ENCODE assay signal across 15 mouse cellular contexts in genomic region chr11:32640617-32641016, GRCm38 (mm10). TPM values are rescaled to one million over a fixed set of nuclear protein-coding genes. Genes with fewer than 3 reads are reported as not detected.
A peak's percentile ranks its signal among the peaks of the same experiment; 100 is the strongest.
DNase-seq lines count a peak whose midpoint lies in the region; ATAC-seq and TF ChIP-seq lines count a peak whose summit lies in the region.
"Had no signal": no experiment of that assay in that cellular context is flagged by ENCODE, and none has a peak within 500 bp of the region (broad histone marks: within the 10 kb centered on the region; RNA-seq: fewer than 3 reads in every experiment).

No protein-coding gene starts in this region.

- no peak for TF ChIP-seq CTCF in intestine, postnatal 0 days (IDR thresholded peaks at IDR 0.05; ENCODE audit: low read depth)
- no peak for TF ChIP-seq CTCF in G1E (IDR thresholded peaks at IDR 0.05; ENCODE audit: low read depth, low read length)

- H3K9me3 ChIP-seq in intestine, postnatal 0 days (ENCODE audit: control insufficient read depth) = no peaks in the 10 kb centered on the region
- H3K9me3 ChIP-seq in intestine, embryonic 16.5 days (ENCODE audit: control insufficient read depth, low read length) = no peaks in the 10 kb centered on the region
- H3K9me3 ChIP-seq in G1E (replicated peaks) = no peaks in the 10 kb centered on the region
- H3K9me3 ChIP-seq in liver, embryonic 16.5 days (replicated peaks; ENCODE audit: control insufficient read depth, low read length) = no peaks in the 10 kb centered on the region
- H3K9me3 ChIP-seq: limb, embryonic 15.5 days had no signal

- H3K27ac ChIP-seq in intestine, postnatal 0 days (ENCODE audit: low read depth, low read length) = no peak overlapping the region
- no peak overlapping the region for H3K27ac ChIP-seq in intestine, embryonic 16.5 days (ENCODE audit: low read length)
- peak overlapping the region; percentile 67 for H3K27ac ChIP-seq in liver, embryonic 16.5 days (ENCODE audit: low read length)
- H3K27ac ChIP-seq: left cerebral cortex, adult 2 months; limb, embryonic 15.5 days; macrophage had no signal

- H3K4me3 ChIP-seq in intestine, postnatal 0 days (ENCODE audit: low read depth, low read length) = no peak overlapping the region
- H3K4me3 ChIP-seq in intestine, embryonic 16.5 days (ENCODE audit: low read length) = no peak overlapping the region
- H3K4me3 ChIP-seq in G1E (ENCODE audit: low read depth, low read length) = no peak overlapping the region; the same call in 1 of the 2 replicates
- peak overlapping the region; percentile 96; the same call in 1 of the 2 replicates for H3K4me3 ChIP-seq in liver, embryonic 16.5 days (ENCODE audit: low read depth, low read length)
- H3K4me3 ChIP-seq: left cerebral cortex, adult 2 months had no signal

- no peak for DNase-seq in G1E (ENCODE audit: low spot score)
- DNase-seq in c-Kit-positive CD71-positive TER-119-positive erythroid progenitor cells, embryonic 14.5 days (ENCODE audit: low spot score) = peak; percentile 56
- no peak for DNase-seq in retina, postnatal 1 day
- DNase-seq in thymus, postnatal 14 days = no peak
- DNase-seq: cerebellum, adult 11 months; embryo, embryonic 11 days; kidney, postnatal 4 days; thymus, postnatal 4 days had no signal

- H3K9ac ChIP-seq in intestine, postnatal 0 days (ENCODE audit: low read depth, low read length) = no peak overlapping the region
- no peak overlapping the region for H3K9ac ChIP-seq in intestine, embryonic 16.5 days (ENCODE audit: low read depth, low read length)
- 0 out of 2 replicates have a peak overlapping the region, but pooled peaks have one; percentile 13 for H3K9ac ChIP-seq in liver, embryonic 16.5 days (ENCODE audit: low read depth, low read length)
- H3K9ac ChIP-seq: limb, embryonic 15.5 days had no signal

- no peaks in the 10 kb centered on the region; the same call in 1 of the 2 replicates for H3K4me1 ChIP-seq in intestine, postnatal 0 days (replicated peaks; ENCODE audit: control insufficient read depth, insufficient read depth, low read length)
- peaks cover 20% of the 10 kb centered on the region for H3K4me1 ChIP-seq in intestine, embryonic 16.5 days (ENCODE audit: control insufficient read depth, insufficient read depth, low read length)
- H3K4me1 ChIP-seq in G1E (ENCODE audit: insufficient read depth, low read depth, low read length) = peaks cover 39% of the 10 kb centered on the region
- H3K4me1 ChIP-seq in liver, embryonic 16.5 days (ENCODE audit: control insufficient read depth, low read depth, low read length) = peaks cover 31% of the 10 kb centered on the region

- WGBS in intestine, postnatal 0 days = 65% methylated on average over 4 of the region's 4 CpGs
- WGBS in intestine, embryonic 16.5 days = 88% methylated on average over 4 of the region's 4 CpGs
- WGBS in liver, embryonic 16.5 days (ENCODE audit: insufficient replicate concordance) = 28% methylated on average over 4 of the region's 4 CpGs

- peak overlapping the region; percentile 81; the same call in 1 of the 2 replicates for H3K4me2 ChIP-seq in intestine, postnatal 0 days (replicated peaks; ENCODE audit: low read depth)
- H3K4me2 ChIP-seq in intestine, embryonic 16.5 days (ENCODE audit: low read depth, low read length) = no peak overlapping the region
- peak overlapping the region; percentile 69 for H3K4me2 ChIP-seq in liver, embryonic 16.5 days (ENCODE audit: low read depth, low read length)

- no peak for ATAC-seq in intestine, postnatal 0 days
- no peak for ATAC-seq in intestine, embryonic 16.5 days
- peak; percentile 55 for ATAC-seq in G1E (ENCODE audit: extremely low read depth, insufficient number of reproducible peaks, low FRiP score, poor library complexity, severe bottlenecking)
- no peak for ATAC-seq in liver, embryonic 16.5 days (ENCODE audit: low read depth)
- ATAC-seq: inflammation-experienced regulatory T-cells, adult 6 months had no signal

- H3K27me3 ChIP-seq in intestine, postnatal 0 days (replicated peaks; ENCODE audit: control insufficient read depth, insufficient read depth, low read length) = no peaks in the 10 kb centered on the region
- H3K27me3 ChIP-seq in intestine, embryonic 16.5 days (replicated peaks; ENCODE audit: control insufficient read depth, insufficient read depth, low read length) = no peaks in the 10 kb centered on the region
- H3K27me3 ChIP-seq in G1E (ENCODE audit: insufficient read depth, low read length) = no peaks in the 10 kb centered on the region
- no peaks in the 10 kb centered on the region for H3K27me3 ChIP-seq in liver, embryonic 16.5 days (ENCODE audit: control insufficient read depth, insufficient read depth, low read depth, low read length)
- H3K27me3 ChIP-seq: limb, embryonic 15.5 days had no signal

- H3K36me3 ChIP-seq in intestine, postnatal 0 days (ENCODE audit: control insufficient read depth, insufficient read depth) = no peaks in the 10 kb centered on the region
- no peaks in the 10 kb centered on the region for H3K36me3 ChIP-seq in intestine, embryonic 16.5 days (ENCODE audit: control insufficient read depth, insufficient read depth, low read length)
- peaks cover 11% of the 10 kb centered on the region for H3K36me3 ChIP-seq in G1E (replicated peaks)
- H3K36me3 ChIP-seq in liver, embryonic 16.5 days (ENCODE audit: control insufficient read depth, insufficient read depth) = no peaks in the 10 kb centered on the region
- H3K36me3 ChIP-seq: limb, embryonic 15.5 days had no signal

RNA-seq across cellular contexts. Expression of gene Fbxw11, which starts 1.9 kb away (rescaled TPM):
- polyA plus RNA-seq in intestine, postnatal 0 days (2015; fragmentation: Nextera tagmentation; extraction: Ambion mirVana) = 33.8 and 34.0 TPM in 2 replicates
- 59.0 and 59.6 TPM in 2 replicates for polyA plus RNA-seq in intestine, embryonic 16.5 days (2015; fragmentation: Nextera tagmentation; extraction: Ambion mirVana)
- 32.6 and 39.8 TPM in 2 replicates for total RNA-seq in G1E (2014; fragmentation: Nextera tagmentation)
- 51.4 and 53.7 TPM in 2 replicates for total RNA-seq in G1E (2017)
- 16.9 and 24.0 TPM in 2 replicates for polyA plus RNA-seq in G1E (2012)
- 19.5 and 19.8 TPM in 2 replicates for polyA plus RNA-seq in liver, embryonic 16.5 days (2015; fragmentation: Nextera tagmentation; extraction: Ambion mirVana)
